Mouse (Mus musculus) CH12.LX (cell line): ENCODE measurements around the gene Gm20388. TPM values are rescaled to one million over a fixed set of nuclear protein-coding genes. Genes with fewer than 3 reads are reported as not detected.

Experiments
- DNase-seq: peaks from one replicate; pipeline ENCODE4 v3.0.0-alpha.2; 2013; ENCODE audit errors: extremely low read depth
- H3K27ac ChIP-seq: 2 replicates; pipeline ENCODE4 v1.5.1; 2012; ENCODE audit warnings: low read depth, mild to moderate bottlenecking, control low read depth, moderate library complexity; ENCODE audit not compliant: insufficient read depth
- H3K27me3 ChIP-seq: replicated peaks from 2 replicates; pipeline ENCODE3; 2012; ENCODE audit warnings: inconsistent platforms
- H3K36me3 ChIP-seq, 2 experiments: replicated peaks in 1 of 2; 2 replicates each; pipeline versions ENCODE3 to v1.6.1; 2012; ENCODE audit warnings: inconsistent platforms in 1 of 2, low read length in 1 of 2, mild to moderate bottlenecking in 1 of 2, mixed read lengths in 1 of 2, moderate library complexity in 1 of 2; ENCODE audit not compliant: control insufficient read depth in 1 of 2, insufficient read depth in 1 of 2
- H3K4me1 ChIP-seq, 2 experiments: 2 replicates each; pipeline ENCODE4 v1.6.1; 2012; ENCODE audit warnings: inconsistent platforms in 1 of 2, moderate library complexity in 1 of 2; ENCODE audit not compliant: insufficient read depth in 2 of 2, control insufficient read depth in 1 of 2
- H3K4me2 ChIP-seq: 2 replicates; pipeline ENCODE4 v1.6.1; 2012; ENCODE audit warnings: low read depth, mild to moderate bottlenecking, control low read depth; ENCODE audit not compliant: poor library complexity, insufficient read depth, severe bottlenecking
- H3K4me3 ChIP-seq, 3 experiments: fragments of 150-350 bp in 1 of 3; sonication (generic) in 1 of 3; replicated peaks in 1 of 3; 2 replicates each; pipeline versions ENCODE3 to v1.5.1; 2011 to 2012; ENCODE audit warnings: low read depth in 2 of 3, low read length in 2 of 3, mild to moderate bottlenecking in 2 of 3, moderate library complexity in 2 of 3, control low read depth in 1 of 3, improper control_type of control experiment in 1 of 3, inconsistent platforms in 1 of 3, mixed read lengths in 1 of 3; ENCODE audit not compliant: poor library complexity in 1 of 3
- H3K79me2 ChIP-seq: replicated peaks from 2 replicates; pipeline ENCODE4 v1.6.1; 2012; ENCODE audit warnings: mild to moderate bottlenecking, moderate library complexity; ENCODE audit not compliant: control insufficient read depth, poor library complexity, insufficient read depth, severe bottlenecking; ENCODE audit errors: extremely low read depth
- H3K9ac ChIP-seq: 2 replicates; pipeline ENCODE4 v1.6.1; 2012; ENCODE audit warnings: low read depth, mild to moderate bottlenecking, control low read depth, moderate library complexity; ENCODE audit not compliant: insufficient read depth
- H3K9me3 ChIP-seq: replicated peaks from 2 replicates; pipeline ENCODE3; 2012; ENCODE audit warnings: low read length, inconsistent platforms, mixed read lengths
- BHLHE40 ChIP-seq: IDR thresholded peaks from 2 replicates; pipeline ENCODE4 v1.6.1; 2011; ENCODE audit warnings: mild to moderate bottlenecking, low read depth, low read length, improper control_type of control experiment
- CHD1 ChIP-seq: IDR thresholded peaks from 2 replicates; pipeline ENCODE4 v1.6.1; 2012; ENCODE audit warnings: low read depth, low read length, improper control_type of control experiment, inconsistent platforms
- ELF1 ChIP-seq: IDR thresholded peaks from 2 replicates; pipeline ENCODE4 v1.6.1; 2014; ENCODE audit warnings: low read depth, mild to moderate bottlenecking, inconsistent platforms, low read length, improper control_type of control experiment
- EP300 ChIP-seq: IDR thresholded peaks from 2 replicates; pipeline ENCODE4 v1.6.1; 2011; ENCODE audit warnings: low read length, improper control_type of control experiment
- ETS1 ChIP-seq: conservative IDR thresholded peaks from 2 replicates; pipeline ENCODE4 v1.6.1; 2012; ENCODE audit warnings: low read depth, mild to moderate bottlenecking, inconsistent platforms, low read length, improper control_type of control experiment, moderate library complexity
- GABPA ChIP-seq: IDR thresholded peaks from 2 replicates; pipeline ENCODE4 v1.6.1; 2012; ENCODE audit warnings: low read depth, low read length, improper control_type of control experiment, inconsistent platforms; ENCODE audit not compliant: insufficient replicate concordance
- IRF4 ChIP-seq: IDR thresholded peaks from 2 replicates; pipeline ENCODE4 v1.6.1; 2014; ENCODE audit warnings: low read depth, mild to moderate bottlenecking, inconsistent platforms, low read length, improper control_type of control experiment
- JUND ChIP-seq: conservative IDR thresholded peaks from 2 replicates; pipeline ENCODE4 v1.6.1; 2011; ENCODE audit warnings: low read depth, low read length, improper control_type of control experiment
- MAX ChIP-seq: IDR thresholded peaks from 2 replicates; pipeline ENCODE4 v1.6.1; 2011; ENCODE audit warnings: low read length, improper control_type of control experiment
- MAZ ChIP-seq: IDR thresholded peaks from 2 replicates; pipeline ENCODE4 v1.6.1; 2012; ENCODE audit warnings: low read depth, mild to moderate bottlenecking, inconsistent platforms, low read length, improper control_type of control experiment, moderate library complexity
- MEF2A ChIP-seq: IDR thresholded peaks from 2 replicates; pipeline ENCODE4 v1.6.1; 2014; ENCODE audit warnings: low read depth, mild to moderate bottlenecking, inconsistent platforms, low read length, improper control_type of control experiment, borderline replicate concordance
- MXI1 ChIP-seq: IDR thresholded peaks from 2 replicates; pipeline ENCODE4 v1.6.1; 2011; ENCODE audit warnings: mild to moderate bottlenecking, low read depth, low read length, improper control_type of control experiment
- MYC ChIP-seq: IDR thresholded peaks from 2 replicates; pipeline ENCODE4 v1.6.1; 2011; ENCODE audit warnings: low read depth, mild to moderate bottlenecking, improper control_type of control experiment, low read length
- NELFE ChIP-seq: IDR thresholded peaks from 2 replicates; pipeline ENCODE4 v1.6.1; 2011; ENCODE audit warnings: low read depth, low read length, improper control_type of control experiment
- NRF1 ChIP-seq: IDR thresholded peaks from 2 replicates; pipeline ENCODE4 v1.6.1; 2014; ENCODE audit warnings: low read depth, mild to moderate bottlenecking, inconsistent platforms, low read length, improper control_type of control experiment, moderate library complexity
- PAX5 ChIP-seq: IDR thresholded peaks from 2 replicates; pipeline ENCODE4 v1.6.1; 2012; ENCODE audit warnings: low read length, inconsistent platforms, mixed read lengths
- RCOR1 ChIP-seq: conservative IDR thresholded peaks from 2 replicates; pipeline ENCODE4 v1.6.1; 2012; ENCODE audit warnings: low read depth, mild to moderate bottlenecking, inconsistent platforms, low read length, improper control_type of control experiment
- SMC3 ChIP-seq: IDR thresholded peaks from 2 replicates; pipeline ENCODE4 v1.6.1; 2011; ENCODE audit warnings: low read depth, low read length, improper control_type of control experiment
- TBP ChIP-seq: conservative IDR thresholded peaks from 2 replicates; pipeline ENCODE4 v1.6.1; 2011; ENCODE audit warnings: low read depth, low read length, improper control_type of control experiment
- USF1 ChIP-seq: IDR thresholded peaks from 2 replicates; pipeline ENCODE4 v1.6.1; 2014; ENCODE audit warnings: low read depth, mild to moderate bottlenecking, inconsistent platforms, low read length, improper control_type of control experiment
- ZC3H11A ChIP-seq: IDR thresholded peaks from 2 replicates; pipeline ENCODE4 v1.6.1; 2012; ENCODE audit warnings: low read depth, mild to moderate bottlenecking, inconsistent platforms, low read length, improper control_type of control experiment
- ZMIZ1 ChIP-seq: IDR thresholded peaks from 2 replicates; pipeline ENCODE4 v1.6.1; 2012; ENCODE audit warnings: low read depth, mild to moderate bottlenecking, inconsistent platforms, low read length, improper control_type of control experiment
- ZNF384 ChIP-seq: IDR thresholded peaks from 2 replicates; pipeline ENCODE4 v1.6.1; 2012; ENCODE audit warnings: low read depth, low read length, improper control_type of control experiment, inconsistent platforms
- dilution Hi-C: fragments of 300-500 bp; cut with MboI; formaldehyde crosslinking; loops from 2 replicates; pipeline ENCODE4 v1.14.3; 2020; ENCODE audit warnings: low sequenced_read_pairs; ENCODE audit not compliant: extremely low pct_unique_long_range_greater_than_20kb, extremely low pct_ligation_motif_present
- in situ Hi-C: fragments of 300-500 bp; cut with MboI; formaldehyde crosslinking; loops from 3 replicates; pipeline ENCODE4 v1.14.3; 2019; ENCODE audit warnings: low sequenced_read_pairs, low pct_ligation_motif_present, low pct_unique_long_range_greater_than_20kb, mixed read lengths
- polyA plus RNA-seq: library from polyadenylated mRNA; unstranded; fragments of >175 nt; gene quantifications from 2 replicates; pipeline ENCODE4 v1.2.1, GENCODE M21; 2012; ENCODE audit warnings: low read depth; ENCODE audit not compliant: insufficient read length
- total RNA-seq, 2 experiments: library from RNA; depleted of rRNA; stranded (reverse); fragments of 300-350 nt in 1 of 2; fragments of >200 nt in 1 of 2; gene quantifications; 2 replicates each; pipeline ENCODE4 v1.2.3; 2012 to 2014

Gene Gm20388
- total and polyA plus RNA-seq, 3 experiments: 14.8 to 26.3 (median 22.2) TPM

DNA sequence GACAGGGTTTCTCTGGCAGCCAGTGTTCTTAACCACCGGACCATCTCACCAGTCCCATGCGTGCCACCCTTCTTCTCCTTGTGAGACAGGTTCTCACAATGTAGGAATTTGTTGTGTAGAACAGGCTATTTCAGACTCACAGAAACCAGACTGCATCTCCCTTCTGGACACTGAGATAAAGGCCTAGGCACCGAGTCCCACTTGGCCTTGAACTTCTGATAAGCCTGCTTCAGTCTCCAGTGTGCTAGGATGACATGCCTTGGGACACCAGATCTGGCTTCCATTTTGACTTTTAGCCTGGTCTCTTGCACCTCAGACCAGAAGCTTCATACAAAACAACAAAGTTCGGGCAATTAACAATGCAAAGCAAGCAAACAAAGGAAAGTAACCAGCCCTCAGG lies 1678.1 kb downstream of the Gm20388 start:
- peaks cover 13 to 36% of the 10 kb centered on the region in 2 experiments; a peak in 3 of 4 replicates for H3K4me1 ChIP-seq
- peaks cover 1% of the 10 kb centered on the region for H3K27me3 ChIP-seq
- no peak overlapping the region for H3K27ac ChIP-seq
- H3K4me2 ChIP-seq: no peak overlapping the region
- in situ Hi-C loops: loop anchor here (10.0 to 25.0 kb wide), 2 partner anchors 356 to 849 kb away; partner anchors contain the start of genes Banp, Car5a, Cyba and Mvd
- no peak overlapping the region for H3K4me3 ChIP-seq
- H3K9me3 ChIP-seq: no peaks in the 10 kb centered on the region
- no peak for TF ChIP-seq RCOR1
- TF ChIP-seq USF1: no peak
- no peak for TF ChIP-seq MAX
- no peak for TF ChIP-seq SMC3
- no peak for TF ChIP-seq ZNF384
- no peak for TF ChIP-seq JUND
- TF ChIP-seq GABPA: no peak
- TF ChIP-seq BHLHE40: no peak
- no peak for TF ChIP-seq ZC3H11A
- no peak for TF ChIP-seq MXI1
- TF ChIP-seq IRF4: no peak
- H3K9ac ChIP-seq: no peak overlapping the region
- peaks cover 25% of the 10 kb centered on the region for H3K79me2 ChIP-seq
- H3K36me3 ChIP-seq: peaks cover 11 to 22% of the 10 kb centered on the region in 2 experiments
- dilution Hi-C loops: no loop called here
- no peak for DNase-seq

DNA sequence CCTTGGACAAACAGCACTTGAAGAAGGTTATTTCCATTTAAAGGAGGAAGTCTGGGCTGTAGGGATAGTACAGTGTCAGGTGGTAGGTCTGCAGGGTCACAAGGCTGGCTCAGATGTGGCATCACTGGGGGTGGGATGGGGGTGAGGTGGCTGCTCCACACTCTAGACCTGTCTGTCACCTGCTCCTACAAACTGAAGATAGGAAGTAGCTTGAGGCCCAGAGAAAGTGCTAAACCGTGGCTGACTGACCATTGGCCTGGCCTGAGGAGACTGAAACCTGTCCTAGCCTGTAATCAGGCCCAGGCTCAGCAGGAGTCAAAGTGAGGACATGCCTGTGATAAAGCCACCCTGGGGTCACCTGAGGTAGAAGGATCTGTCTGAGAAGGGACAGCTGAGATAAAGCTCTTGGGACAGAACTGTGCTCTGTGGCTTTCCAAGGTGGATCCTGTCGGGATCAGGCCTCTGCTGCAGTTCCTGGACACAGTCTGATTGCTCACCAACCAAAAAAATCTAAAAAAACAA lies 1678.6 kb downstream of the Gm20388 start:
- Histone ChIP-seq H3K9ac (no peak overlapping the region), H3K79me2 (peaks cover 25% of the 10 kb centered on the region)
- no peak for DNase-seq
- TF ChIP-seq MYC (no peak), TBP (no peak), GABPA (no peak), ELF1 (no peak), ZMIZ1 (no peak), NRF1 (no peak), EP300 (no peak), IRF4 (no peak), MAZ (no peak), PAX5 (no peak), ETS1 (no peak), CHD1 (no peak), MEF2A (no peak), ZC3H11A (no peak), NELFE (no peak)
- TF ChIP-seq, all 38 proteins: peak for 0
- Histone ChIP-seq H3K27me3 (no peaks in the 10 kb centered on the region), H3K4me1 (peaks cover 13 to 35% of the 10 kb centered on the region in 2 experiments; a peak in 3 of 4 replicates), H3K4me2 (no peak overlapping the region), H3K9me3 (no peaks in the 10 kb centered on the region), H3K27ac (no peak overlapping the region), H3K4me3 (no peak overlapping the region), H3K36me3 (peaks cover 17 to 27% of the 10 kb centered on the region in 2 experiments)
- in situ Hi-C loops (loop anchor here (10.0 to 25.0 kb wide), 2 partner anchors 356 to 848 kb away; partner anchors contain the start of genes Banp, Car5a, Cyba and Mvd), dilution Hi-C loops (no loop called here)
